Mouse (Mus musculus) stomach, postnatal 0 days (tissue): ENCODE data around the gene Socs7.

Experiments
- CTCF ChIP-seq: IDR thresholded peaks from 2 replicates; pipeline ENCODE4 v1.5.1; 2016; ENCODE audit warnings: antibody characterized with exemption, low read depth, mild to moderate bottlenecking, moderate library complexity
- EP300 ChIP-seq: optimal IDR thresholded peaks from 2 replicates; pipeline ENCODE3; 2016; ENCODE audit warnings: antibody characterized with exemption

DNA sequence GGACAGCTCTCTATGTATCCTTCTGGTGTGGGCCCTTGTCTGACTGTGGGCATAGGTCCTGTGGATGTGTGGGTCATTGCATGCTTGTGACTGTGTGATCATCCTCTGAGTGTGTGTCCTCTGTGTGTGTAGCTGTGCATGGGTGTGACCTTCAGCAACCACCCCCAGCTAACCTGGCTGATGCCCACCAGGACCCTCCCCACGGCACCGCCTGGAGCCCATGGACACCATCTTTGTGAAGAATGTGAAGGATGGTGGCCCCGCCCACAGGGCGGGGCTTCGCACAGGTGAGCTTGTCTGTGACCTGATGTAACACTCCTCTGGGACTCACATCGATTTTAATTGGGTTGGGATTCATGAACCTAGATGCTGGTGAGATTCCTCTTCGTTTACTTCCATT is 85.6 kb downstream of the Socs7 start:
- TF ChIP-seq EP300: no peak
- no peak for TF ChIP-seq CTCF
